Mouse (Mus musculus) small intestine, adult 2 months (tissue): ENCODE data around the gene Atf7. TPM values are rescaled to one million over a fixed set of nuclear protein-coding genes. Genes with fewer than 3 reads are reported as not detected.
"Not testable (repeated sequence)": the region's sequence is repeated elsewhere in the genome, so short reads cannot be mapped to it uniquely, and the experiment has no call there.

Source experiments
- H3K27ac ChIP-seq: fragments of 200-500 bp; 2 replicates; pipeline ENCODE4 v1.5.1; 2012; ENCODE audit warnings: low read depth, low read length, control low read depth, inconsistent platforms; ENCODE audit not compliant: insufficient read depth
- H3K27me3 ChIP-seq: fragments of 200-500 bp; 2 replicates; pipeline ENCODE4 v1.6.1; 2012; ENCODE audit warnings: mild to moderate bottlenecking, moderate library complexity, low read length, inconsistent platforms; ENCODE audit not compliant: control insufficient read depth, insufficient read depth
- H3K36me3 ChIP-seq: fragments of 200-500 bp; 2 replicates; pipeline ENCODE4 v1.6.1; 2012; ENCODE audit warnings: mild to moderate bottlenecking, low read length, control low read depth, inconsistent platforms; ENCODE audit not compliant: control insufficient read depth, insufficient read depth
- H3K4me1 ChIP-seq: fragments of 200-500 bp; 2 replicates; pipeline ENCODE4 v1.6.1; 2012; ENCODE audit warnings: low read length, inconsistent platforms, mixed read lengths; ENCODE audit not compliant: control insufficient read depth, insufficient read depth, insufficient read length
- H3K4me3 ChIP-seq: fragments of 200-500 bp; 2 replicates; pipeline ENCODE4 v1.5.1; 2012; ENCODE audit warnings: low read depth, mild to moderate bottlenecking, control low read depth, inconsistent platforms, low read length, moderate library complexity
- CTCF ChIP-seq: fragments of 200-500 bp; IDR thresholded peaks from 2 replicates; pipeline ENCODE4 v1.5.1; 2012; ENCODE audit warnings: low read depth, mild to moderate bottlenecking, control low read depth, inconsistent platforms, low read length, moderate library complexity, mixed read lengths; ENCODE audit not compliant: insufficient replicate concordance, insufficient read length; ENCODE audit errors: extremely low read depth
- POLR2A ChIP-seq: fragments of 200-500 bp; IDR thresholded peaks from 2 replicates; pipeline ENCODE4 v1.6.1; 2012; ENCODE audit warnings: low read depth, mild to moderate bottlenecking, control low read depth, inconsistent platforms, low read length, moderate library complexity
- WGBS: fragments of 180-500 bp; shearing (Covaris S2); methylation state at CpG from one replicate; pipeline ENCODE4 v1.1.7; 2018; 5-methylcytosine and 5-hydroxymethylcytosine counted together
- polyA plus RNA-seq: library from polyadenylated mRNA; depleted of rRNA; stranded (reverse); fragments of >200 nt; gene quantifications from 2 replicates; pipeline ENCODE4 v1.2.3, GENCODE M21; 2012

The Atf7 gene
- polyA plus RNA-seq, 1 experiment, result 38.6 TPM

GRCm38 (mm10) chr15:102619486-102619885 lies 5.8 kb downstream of the Atf7 start:
- TF ChIP-seq POLR2A, result no peak
- TF ChIP-seq CTCF, result no peak

GRCm38 (mm10) chr15:102617654-102618053 lies 7.6 kb downstream of the Atf7 start:
- no peak overlapping the region for H3K27ac ChIP-seq
- TF ChIP-seq CTCF, result no peak
- no peak for TF ChIP-seq POLR2A
- no peaks in the 10 kb centered on the region for H3K27me3 ChIP-seq
- H3K4me1 ChIP-seq, result no peaks in the 10 kb centered on the region
- WGBS, result 80% methylated on average over 1 of the region's 1 CpGs
- peaks cover 3% of the 10 kb centered on the region for H3K36me3 ChIP-seq
- no peak overlapping the region for H3K4me3 ChIP-seq

More at GRCm38 (mm10) chr15:102619486-102619885, 5.8 kb downstream of the Atf7 start:
- H3K27ac ChIP-seq, result no peak overlapping the region
- H3K4me3 ChIP-seq, result no peak overlapping the region
- 95% methylated on average over 5 of the region's 5 CpGs for WGBS
- no peaks in the 10 kb centered on the region for H3K27me3 ChIP-seq
- H3K4me1 ChIP-seq, result no peaks in the 10 kb centered on the region
- peaks cover 3% of the 10 kb centered on the region for H3K36me3 ChIP-seq

GRCm38 (mm10) chr15:102616174-102616573 lies 9.1 kb downstream of the Atf7 start:
- no peaks in the 10 kb centered on the region for H3K27me3 ChIP-seq
- H3K4me3 ChIP-seq, result no peak overlapping the region
- no peaks in the 10 kb centered on the region for H3K4me1 ChIP-seq
- 91% methylated on average over 2 of the region's 2 CpGs for WGBS
- TF ChIP-seq CTCF, result no peak
- TF ChIP-seq POLR2A, result no peak
- H3K36me3 ChIP-seq, result peaks cover 3% of the 10 kb centered on the region; the same call in 1 of the 2 replicates
- H3K27ac ChIP-seq, result no peak overlapping the region

- TF ChIP-seq CTCF (no peak), POLR2A (no peak)
Measured at GRCm38 (mm10) chr15:102614224-102614623, 11.0 kb downstream of the Atf7 start.

GRCm38 (mm10) chr15:102612966-102613365 lies 12.3 kb downstream of the Atf7 start:
- no peaks in the 10 kb centered on the region for H3K27me3 ChIP-seq
- 0 out of 2 replicates have a peak, but pooled peaks cover 1% of the 10 kb centered on the region for H3K36me3 ChIP-seq
- H3K4me3 ChIP-seq, result no peak overlapping the region
- no peak overlapping the region for H3K27ac ChIP-seq
- no peaks in the 10 kb centered on the region for H3K4me1 ChIP-seq
- TF ChIP-seq POLR2A (no peak), CTCF (no peak)

More at GRCm38 (mm10) chr15:102614224-102614623, 11.0 kb downstream of the Atf7 start:
- Histone ChIP-seq H3K4me3 (no peak overlapping the region), H3K27ac (no peak overlapping the region), H3K27me3 (no peaks in the 10 kb centered on the region), H3K36me3 (peaks cover 3% of the 10 kb centered on the region; the same call in 1 of the 2 replicates), H3K4me1 (no peaks in the 10 kb centered on the region)

- H3K36me3 ChIP-seq, H3K4me1 ChIP-seq, H3K27ac ChIP-seq, H3K4me3 ChIP-seq, H3K27me3 ChIP-seq: not testable (repeated sequence)
- 74% methylated on average over 1 of the region's 1 CpGs for WGBS
Measured at GRCm38 (mm10) chr15:102608586-102608985, 16.7 kb downstream of the Atf7 start.

- Histone ChIP-seq H3K4me1 (no peaks in the 10 kb centered on the region), H3K27ac (no peak overlapping the region), H3K4me3 (no peak overlapping the region), H3K27me3 (no peaks in the 10 kb centered on the region), H3K36me3 (peaks cover 11% of the 10 kb centered on the region)
- TF ChIP-seq CTCF, result no peak
- TF ChIP-seq POLR2A, result no peak
- 53% methylated on average over 8 of the region's 8 CpGs for WGBS
Measured at GRCm38 (mm10) chr15:102593996-102594656, 31.1 kb downstream of the Atf7 start.

- H3K27me3 ChIP-seq, result no peaks in the 10 kb centered on the region
- WGBS, result 31% methylated on average over 1 of the region's 1 CpGs
- no peaks in the 10 kb centered on the region for H3K4me1 ChIP-seq
- peaks cover 13% of the 10 kb centered on the region for H3K36me3 ChIP-seq
- no peak for TF ChIP-seq POLR2A
- H3K27ac ChIP-seq, result no peak overlapping the region
- no peak overlapping the region for H3K4me3 ChIP-seq
Measured at GRCm38 (mm10) chr15:102592674-102593073, 32.6 kb downstream of the Atf7 start.
